Mouse (Mus musculus): ENCODE measurements at regions not wholly inside any gene's neighbourhood (a gene's known extent, or its start where the extent isn't known, plus 50 kb on each side); places are given as distances from the start of the nearest gene placed in this dataset.

DNA sequence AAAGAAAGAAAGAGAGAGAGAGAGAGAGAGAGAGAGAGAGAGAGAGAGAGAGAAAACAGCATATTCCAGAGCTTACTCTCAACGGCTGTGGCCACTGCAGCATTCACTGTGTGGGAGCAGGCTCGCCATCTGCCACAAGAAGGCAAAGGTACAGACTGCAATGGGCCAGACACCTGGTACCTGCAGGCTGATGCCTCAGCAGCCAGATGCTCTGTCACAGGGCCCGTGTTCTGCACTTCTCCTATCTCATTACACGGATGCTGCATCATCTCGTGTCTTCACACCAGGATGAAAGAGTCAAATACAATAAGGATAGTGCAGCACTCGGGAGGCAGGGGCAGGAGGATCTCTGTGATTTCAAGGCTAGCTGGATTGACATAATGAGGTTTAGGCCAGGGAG lies 305.2 kb downstream of the Rnf144a start:
- TF ChIP-seq EP300 (IDR thresholded peaks at IDR 0.05; ENCODE audit: insufficient read depth, low read depth, low read length) (no peak), CTCF (IDR thresholded peaks at IDR 0.05; ENCODE audit: low read depth, low read length) (no peak)
